Mouse (Mus musculus): ENCODE results near the gene Lrig3.

Gene Lrig3

DNA sequence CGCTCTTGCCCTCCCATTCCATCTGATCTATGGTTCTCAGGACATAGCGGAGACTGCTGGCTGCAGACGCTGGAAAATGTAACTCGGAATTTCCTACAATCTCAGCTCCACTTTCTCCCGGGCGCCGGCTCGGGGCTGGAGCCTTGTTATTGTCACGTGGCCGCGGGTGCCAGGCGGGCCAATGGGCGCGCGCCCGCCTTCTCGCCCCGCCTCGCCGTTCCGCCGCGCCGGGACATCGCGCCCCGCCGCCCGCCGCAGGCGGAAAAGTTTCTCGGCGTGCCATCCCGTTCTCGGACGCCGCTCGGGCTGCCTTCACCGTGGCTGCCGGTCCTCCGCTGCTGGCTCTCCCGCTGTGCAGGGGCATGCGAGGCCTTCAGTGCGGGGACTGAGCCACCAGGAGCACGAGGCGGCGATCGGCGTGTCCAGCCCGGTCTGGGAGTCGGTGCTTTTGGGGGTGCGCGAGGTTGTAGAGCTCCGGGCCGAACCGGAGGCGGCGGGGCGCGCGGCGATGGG is at the start of gene Lrig3:
Lrig3 (plus strand) TSS at position 201 of the 513 bp plus-strand sequence.
- DNase-seq (ENCODE audit: low read depth, low spot score) = no peak

GRCm38 (mm10) chr10:125916781-125917180 is 49.2 kb upstream of the Lrig3 start:
- DNase-seq (ENCODE audit: low read depth, low spot score) = no peak

DNA sequence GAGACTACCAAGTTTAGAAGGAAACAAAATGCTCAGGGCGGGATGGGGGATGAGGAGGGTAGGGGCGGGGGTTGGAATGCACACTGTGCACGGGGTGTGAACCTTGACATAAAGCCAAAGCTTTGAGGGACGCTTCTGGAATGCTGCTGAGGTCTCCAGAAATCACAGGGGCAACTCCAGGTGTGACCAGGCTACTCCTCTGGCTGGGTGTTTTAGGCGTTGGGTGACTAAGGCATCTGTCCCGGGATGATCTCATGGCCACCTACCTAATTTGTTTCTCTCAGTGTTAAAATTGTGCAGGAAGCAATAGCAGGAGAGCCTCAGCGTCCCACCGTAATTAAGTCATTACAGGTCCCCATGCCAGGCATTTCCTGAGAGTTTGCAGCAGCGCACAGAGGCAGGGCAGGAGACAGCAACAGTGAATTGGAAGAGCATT is 48.5 kb upstream of the Lrig3 start:
- DNase-seq (ENCODE audit: low read depth, low spot score) = no peak

GRCm38 (mm10) chr10:125918994-125919393 is 47.0 kb upstream of the Lrig3 start:
- no peak for DNase-seq (ENCODE audit: low read depth, low spot score)

- DNase-seq (ENCODE audit: low read depth, low spot score) = no peak
Measured at GRCm38 (mm10) chr10:125921654-125922446, 44.1 kb upstream of the Lrig3 start.

- no peak for DNase-seq (ENCODE audit: low read depth, low spot score)
Measured at GRCm38 (mm10) chr10:125929961-125930360, 36.0 kb upstream of the Lrig3 start.

GRCm38 (mm10) chr10:125933388-125933787 is 32.6 kb upstream of the Lrig3 start:
- DNase-seq (ENCODE audit: low read depth, low spot score) = no peak

DNA sequence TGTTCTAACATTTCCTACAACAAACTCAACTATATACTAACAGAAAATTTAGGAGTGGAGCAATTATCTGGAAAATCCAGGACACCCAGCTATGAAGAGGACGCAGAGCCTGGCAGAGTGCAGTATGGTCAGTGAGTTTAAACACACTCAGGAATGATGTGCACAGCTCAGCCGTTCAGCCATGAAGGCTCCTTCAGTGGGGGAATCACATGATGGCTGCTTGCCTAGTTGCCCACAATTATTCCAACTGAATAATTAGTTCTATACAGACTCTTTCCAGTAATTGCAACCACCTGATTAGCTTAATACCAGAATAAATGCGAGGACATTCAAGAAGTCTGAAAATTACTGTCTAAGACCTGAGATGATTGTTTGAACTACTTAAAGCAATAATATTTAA is 31.9 kb upstream of the Lrig3 start:
- DNase-seq (ENCODE audit: low read depth, low spot score) = no peak

DNA sequence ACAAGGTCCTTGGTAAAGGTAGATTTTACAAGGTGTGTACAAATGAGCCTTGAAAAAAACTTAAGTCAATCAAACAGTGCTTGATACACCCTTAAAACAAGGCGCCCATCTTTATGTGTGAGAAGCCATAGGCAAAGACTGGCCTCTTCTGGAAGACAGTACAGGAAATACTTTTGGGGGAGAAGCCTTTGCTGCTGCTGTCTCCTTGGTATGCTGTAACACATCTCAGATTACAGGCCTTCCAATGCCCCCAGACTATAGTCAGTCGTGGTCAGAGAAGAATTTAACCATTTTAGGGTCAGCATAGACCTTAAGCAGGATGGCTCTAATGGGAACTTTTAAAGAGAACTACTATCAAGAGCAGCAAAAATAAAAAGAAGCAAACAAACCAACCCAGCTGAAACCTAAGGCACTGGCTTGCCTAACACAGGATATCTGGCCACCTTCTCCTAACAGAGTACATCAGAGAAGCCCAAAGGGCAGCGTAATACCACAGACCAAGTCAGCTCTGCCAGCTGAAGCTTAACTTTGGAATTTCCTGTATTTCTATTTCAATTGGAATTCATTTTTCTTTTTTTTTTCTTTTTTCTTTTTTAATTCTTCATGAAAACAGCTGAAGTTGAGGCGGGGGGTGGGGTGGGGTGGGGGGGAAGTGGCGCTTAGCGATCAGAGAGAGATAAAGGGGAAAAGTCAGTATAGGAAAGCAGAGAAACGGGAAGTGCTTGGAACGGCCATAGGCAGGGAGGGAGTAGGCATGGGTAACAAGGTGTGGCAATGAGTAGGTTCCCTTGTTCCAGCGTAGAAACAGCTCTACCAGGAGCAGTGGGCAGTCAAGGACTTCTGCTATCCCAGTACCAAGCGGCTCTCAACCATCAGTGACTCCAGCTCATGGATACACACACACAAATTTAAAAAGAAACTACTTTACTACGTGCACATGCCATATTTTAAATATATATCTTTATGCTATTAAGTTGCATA is 28.2 kb upstream of the Lrig3 start:
- DNase-seq (ENCODE audit: low read depth, low spot score) = no peak

DNA sequence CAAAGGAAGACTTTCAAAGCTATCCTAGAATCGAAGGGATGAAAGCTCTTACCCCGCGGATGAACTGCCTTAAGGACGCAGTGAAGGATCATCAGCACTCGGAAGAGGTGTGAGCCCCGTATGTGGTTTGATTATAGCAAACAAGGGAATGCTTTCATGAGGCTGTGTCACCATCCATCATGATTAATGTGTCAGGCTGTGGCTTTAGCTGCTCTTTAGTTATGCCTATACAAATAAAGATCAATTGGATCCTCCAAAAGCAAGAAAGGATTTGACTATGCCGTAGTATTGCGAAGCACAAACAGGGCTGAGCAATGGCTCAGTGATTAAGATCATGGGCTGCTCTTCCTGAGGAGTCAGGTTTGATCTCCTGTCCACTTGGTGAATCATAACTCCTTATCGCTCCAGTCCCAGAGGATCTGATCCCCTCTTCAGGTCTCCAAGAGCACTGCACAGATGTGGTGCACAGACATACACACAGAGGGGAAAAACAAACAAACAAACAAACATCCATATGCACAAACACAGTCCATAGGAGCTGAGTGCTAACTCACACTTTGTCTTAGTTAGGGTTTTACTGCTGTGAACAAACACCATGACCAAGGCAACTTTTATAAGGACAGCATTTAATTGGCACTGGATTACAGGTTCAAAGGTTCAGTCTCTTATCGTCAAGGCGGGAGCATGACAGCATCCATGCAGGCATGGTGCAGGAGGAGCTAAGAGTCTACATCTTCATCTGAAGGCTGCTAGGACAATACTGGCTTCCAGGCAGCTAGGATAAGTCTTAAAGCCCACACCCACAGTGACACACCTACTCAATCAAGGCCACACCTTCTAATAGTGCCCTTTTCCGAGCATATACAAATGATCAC is 27.2 kb upstream of the Lrig3 start:
- DNase-seq (ENCODE audit: low read depth, low spot score) = no peak

GRCm38 (mm10) chr10:125940316-125941059 is 25.5 kb upstream of the Lrig3 start:
- DNase-seq (ENCODE audit: low read depth, low spot score) = no peak

- no peak for DNase-seq (ENCODE audit: low read depth, low spot score)
Measured at GRCm38 (mm10) chr10:125943098-125943497, 22.9 kb upstream of the Lrig3 start.

- DNase-seq (ENCODE audit: low read depth, low spot score) = no peak
Measured at GRCm38 (mm10) chr10:125944762-125945504, 21.0 kb upstream of the Lrig3 start.

DNA sequence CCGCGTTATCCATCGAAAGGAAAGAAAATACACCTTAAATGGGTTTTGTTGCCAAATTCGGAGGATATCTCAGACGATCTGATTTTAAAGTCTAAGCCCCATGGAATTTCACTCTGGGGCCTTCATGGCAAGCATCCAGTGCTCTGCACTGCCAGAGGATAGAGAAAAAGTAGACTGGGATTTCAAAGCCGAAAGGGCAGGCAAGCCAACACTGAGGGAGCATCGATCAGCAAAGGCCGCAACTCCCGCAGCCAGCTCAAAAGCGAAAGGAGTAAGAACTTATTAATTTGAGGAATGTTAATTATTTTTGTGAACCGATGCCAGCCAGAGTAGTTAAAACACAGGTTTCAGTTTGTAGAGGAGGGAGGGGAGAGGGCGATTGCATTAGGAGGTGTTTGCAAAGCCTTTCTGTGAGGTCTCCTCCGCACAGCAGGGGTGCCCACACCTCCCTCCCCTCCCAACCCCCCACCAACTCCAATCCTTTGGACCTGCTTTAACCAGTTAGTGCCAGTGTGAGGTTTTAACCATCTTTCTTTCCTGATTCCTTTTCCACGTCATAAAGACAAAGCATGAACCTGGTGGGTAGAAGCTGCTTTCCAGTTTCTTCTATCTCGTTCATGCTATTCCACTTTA is 17.0 kb upstream of the Lrig3 start:
- DNase-seq (ENCODE audit: low read depth, low spot score) = no peak

DNA sequence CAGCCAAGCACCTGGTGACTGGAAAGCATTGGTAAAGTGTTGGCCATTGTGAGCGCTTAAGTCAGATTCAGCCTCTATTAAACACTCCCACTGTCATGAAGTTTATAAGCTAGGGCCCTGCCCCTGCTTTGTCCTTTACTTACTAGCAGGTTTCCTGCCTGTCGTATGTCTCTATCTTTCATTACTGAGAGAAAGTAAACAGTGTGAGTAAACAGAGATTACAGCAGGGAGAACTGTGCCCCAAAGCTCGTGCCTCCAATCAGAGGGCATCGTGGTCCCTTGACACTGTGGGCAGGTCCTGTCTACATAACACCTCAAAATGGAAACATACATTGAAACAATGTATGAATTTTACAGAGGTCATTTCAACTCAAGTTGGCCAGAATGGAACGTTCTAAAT is 14.3 kb upstream of the Lrig3 start:
- no peak for DNase-seq (ENCODE audit: low read depth, low spot score)

DNA sequence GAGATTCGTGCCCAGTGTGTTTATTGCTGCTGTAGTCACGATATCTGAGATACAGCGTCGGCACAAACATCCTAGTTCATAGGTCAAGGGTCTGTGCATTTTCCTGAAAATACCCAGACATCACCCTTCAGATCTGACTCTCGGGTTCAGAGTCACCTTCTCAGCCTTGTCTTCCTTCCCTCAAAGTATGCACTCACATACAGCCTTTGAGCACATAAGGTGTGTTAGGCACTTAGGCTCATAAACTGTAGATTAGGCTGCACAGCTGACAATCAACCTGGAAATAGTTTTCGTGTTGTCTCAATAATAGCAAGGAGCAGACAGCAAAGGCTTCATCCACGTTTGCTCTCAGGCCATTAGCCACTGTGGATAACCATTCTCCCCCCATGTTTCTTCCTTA is 11.6 kb upstream of the Lrig3 start:
- no peak for DNase-seq (ENCODE audit: low read depth, low spot score)

GRCm38 (mm10) chr10:125954747-125955530 is 11.0 kb upstream of the Lrig3 start:
- DNase-seq (ENCODE audit: low read depth, low spot score) = no peak

DNA sequence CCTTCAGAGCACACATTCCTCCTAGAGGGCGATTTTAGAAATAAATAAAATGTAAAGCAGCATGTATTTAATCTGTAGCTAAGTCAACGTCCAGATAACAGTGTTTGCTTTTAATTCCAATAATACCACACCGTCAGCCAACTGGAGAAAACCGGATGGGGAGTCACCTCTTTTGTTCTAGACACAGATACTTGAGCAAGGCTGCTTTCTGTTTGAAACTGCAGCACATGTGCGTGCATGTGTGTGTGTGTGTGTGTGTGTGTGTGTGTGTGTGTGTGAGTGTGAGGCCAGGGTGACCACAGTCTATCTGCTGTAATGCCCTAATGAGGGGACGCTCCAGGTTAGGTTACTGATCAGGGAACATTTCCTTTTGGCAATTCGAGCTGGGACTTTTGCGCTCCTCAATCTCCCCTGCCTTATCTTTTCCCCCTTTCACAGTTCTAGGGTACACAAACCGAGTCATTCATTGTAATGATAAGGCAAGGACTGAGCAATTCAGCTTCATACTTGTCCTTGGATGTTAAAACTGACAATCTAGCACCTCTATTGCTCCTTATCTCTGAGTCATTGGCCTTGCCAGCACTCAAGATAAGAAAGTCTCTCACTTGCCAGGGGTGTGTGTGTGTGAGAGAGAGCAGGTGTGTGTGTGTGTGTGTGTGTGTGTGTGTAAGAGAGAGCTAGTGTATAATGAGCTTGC is 4.4 kb upstream of the Lrig3 start:
- DNase-seq (ENCODE audit: low read depth, low spot score) = no peak
